Mouse (Mus musculus) brain, embryonic 14.5 days (tissue): ENCODE measurements around the gene Mnat1.

Source experiments
- CTCF ChIP-seq: fragments of 200-500 bp; IDR thresholded peaks from 2 replicates; pipeline ENCODE4 v1.5.1; 2012; ENCODE audit warnings: inconsistent platforms, mild to moderate bottlenecking, moderate library complexity, borderline replicate concordance; ENCODE audit not compliant: insufficient read depth, insufficient read length; ENCODE audit errors: extremely low read depth
- POLR2A ChIP-seq: fragments of 200-500 bp; IDR thresholded peaks from 2 replicates; pipeline ENCODE4 v1.6.1; 2012; ENCODE audit warnings: mild to moderate bottlenecking, inconsistent platforms, borderline replicate concordance; ENCODE audit not compliant: poor library complexity, insufficient read depth, insufficient read length, severe bottlenecking; ENCODE audit errors: extremely low read depth

DNA sequence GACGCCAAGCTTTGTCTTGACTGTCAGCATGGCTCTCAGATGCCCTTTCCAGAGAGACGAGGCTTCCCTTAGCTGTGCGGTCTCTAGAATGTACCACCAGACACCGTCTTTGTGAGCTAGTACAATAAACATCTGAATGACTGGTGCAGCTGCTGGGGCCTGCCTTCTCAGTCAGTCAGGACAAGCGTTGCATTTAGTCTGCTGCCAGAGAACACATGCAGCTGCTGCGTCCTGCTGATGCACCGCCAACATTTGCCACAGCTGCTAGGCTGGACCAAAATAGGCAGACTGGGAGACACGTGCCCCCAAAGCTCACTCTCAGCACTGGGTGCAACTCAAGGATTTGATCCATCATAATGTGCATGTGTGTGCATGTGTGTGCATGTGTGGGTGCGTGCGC, 118.4 kb downstream of the Mnat1 start:
- TF ChIP-seq CTCF (no peak), POLR2A (no peak)
